Mouse (Mus musculus): ENCODE measurements around the gene Matn1. TPM values are rescaled to one million over a fixed set of nuclear protein-coding genes. Genes with fewer than 3 reads are reported as not detected.

Matn1 gene
- polyA plus RNA-seq, 1 experiment, result 0.23 TPM

GRCm38 (mm10) chr4:130918805-130919749 lies 25.1 kb upstream of the Matn1 start:
- no peak overlapping the region for H3K27ac ChIP-seq (ENCODE audit: insufficient read depth, low read length)
- H3K4me1 ChIP-seq (ENCODE audit: control insufficient read depth, insufficient read depth, low read length), result no peaks in the 10 kb centered on the region
- H3K27me3 ChIP-seq (ENCODE audit: control insufficient read depth, insufficient read depth, low read length), result no peaks in the 10 kb centered on the region
- no peak overlapping the region for H3K4me3 ChIP-seq (replicated peaks; ENCODE audit: insufficient read depth, low read depth, low read length)
- 71% methylated on average over 10 of the region's 10 CpGs for WGBS
- DNase-seq, result no peak
- TF ChIP-seq POLR2A (IDR thresholded peaks at IDR 0.05; ENCODE audit: borderline replicate concordance, insufficient read depth, low read length) (no peak), CTCF (IDR thresholded peaks at IDR 0.05; ENCODE audit: borderline replicate concordance, insufficient read depth, low read depth, low read length) (no peak)

GRCm38 (mm10) chr4:130919750-130920356 lies 24.3 kb upstream of the Matn1 start:
- TF ChIP-seq POLR2A (IDR thresholded peaks at IDR 0.05; ENCODE audit: borderline replicate concordance, insufficient read depth, low read length) (no peak), CTCF (IDR thresholded peaks at IDR 0.05; ENCODE audit: borderline replicate concordance, insufficient read depth, low read depth, low read length) (no peak)
- 35% methylated on average over 9 of the region's 9 CpGs for WGBS
- no peaks in the 10 kb centered on the region for H3K4me1 ChIP-seq (ENCODE audit: control insufficient read depth, insufficient read depth, low read length)
- H3K4me3 ChIP-seq (replicated peaks; ENCODE audit: insufficient read depth, low read depth, low read length), result no peak overlapping the region
- no peaks in the 10 kb centered on the region for H3K27me3 ChIP-seq (ENCODE audit: control insufficient read depth, insufficient read depth, low read length)
- no peak for DNase-seq
- H3K27ac ChIP-seq (ENCODE audit: insufficient read depth, low read length), result no peak overlapping the region

- 45% methylated on average over 12 of the region's 12 CpGs for WGBS
- no peak for TF ChIP-seq POLR2A (IDR thresholded peaks at IDR 0.05; ENCODE audit: borderline replicate concordance, insufficient read depth, low read length)
- no peak for TF ChIP-seq CTCF (IDR thresholded peaks at IDR 0.05; ENCODE audit: borderline replicate concordance, insufficient read depth, low read depth, low read length)
- H3K27ac ChIP-seq (ENCODE audit: insufficient read depth, low read length), result no peak overlapping the region
- no peak for DNase-seq
- H3K27me3 ChIP-seq (ENCODE audit: control insufficient read depth, insufficient read depth, low read length), result no peaks in the 10 kb centered on the region
- H3K4me1 ChIP-seq (ENCODE audit: control insufficient read depth, insufficient read depth, low read length), result no peaks in the 10 kb centered on the region
- H3K4me3 ChIP-seq (replicated peaks; ENCODE audit: insufficient read depth, low read depth, low read length), result no peak overlapping the region
Observed at GRCm38 (mm10) chr4:130920951-130921693, 23.1 kb upstream of the Matn1 start.

GRCm38 (mm10) chr4:130921986-130922385 lies 22.2 kb upstream of the Matn1 start:
- WGBS, result 60% methylated on average over 10 of the region's 10 CpGs
- no peak for TF ChIP-seq POLR2A (IDR thresholded peaks at IDR 0.05; ENCODE audit: borderline replicate concordance, insufficient read depth, low read length)
- no peak for TF ChIP-seq CTCF (IDR thresholded peaks at IDR 0.05; ENCODE audit: borderline replicate concordance, insufficient read depth, low read depth, low read length)
- no peak for DNase-seq
- Histone ChIP-seq H3K27ac (ENCODE audit: insufficient read depth, low read length) (no peak overlapping the region), H3K27me3 (ENCODE audit: control insufficient read depth, insufficient read depth, low read length) (no peaks in the 10 kb centered on the region), H3K4me3 (replicated peaks; ENCODE audit: insufficient read depth, low read depth, low read length) (no peak overlapping the region), H3K4me1 (ENCODE audit: control insufficient read depth, insufficient read depth, low read length) (no peaks in the 10 kb centered on the region)

GRCm38 (mm10) chr4:130926274-130926673 lies 17.9 kb upstream of the Matn1 start:
- no peaks in the 10 kb centered on the region for H3K4me1 ChIP-seq (ENCODE audit: control insufficient read depth, insufficient read depth, low read length)
- DNase-seq, result no peak
- H3K4me3 ChIP-seq (replicated peaks; ENCODE audit: insufficient read depth, low read depth, low read length), result no peak overlapping the region
- TF ChIP-seq CTCF (IDR thresholded peaks at IDR 0.05; ENCODE audit: borderline replicate concordance, insufficient read depth, low read depth, low read length) (no peak), POLR2A (IDR thresholded peaks at IDR 0.05; ENCODE audit: borderline replicate concordance, insufficient read depth, low read length) (no peak)
- no peaks in the 10 kb centered on the region for H3K27me3 ChIP-seq (ENCODE audit: control insufficient read depth, insufficient read depth, low read length)
- WGBS, result 56% methylated on average over 6 of the region's 6 CpGs
- H3K27ac ChIP-seq (ENCODE audit: insufficient read depth, low read length), result no peak overlapping the region

- TF ChIP-seq POLR2A (IDR thresholded peaks at IDR 0.05; ENCODE audit: borderline replicate concordance, insufficient read depth, low read length), result no peak
- no peak for TF ChIP-seq CTCF (IDR thresholded peaks at IDR 0.05; ENCODE audit: borderline replicate concordance, insufficient read depth, low read depth, low read length)
- Histone ChIP-seq H3K27me3 (ENCODE audit: control insufficient read depth, insufficient read depth, low read length) (no peaks in the 10 kb centered on the region), H3K27ac (ENCODE audit: insufficient read depth, low read length) (no peak overlapping the region), H3K4me3 (replicated peaks; ENCODE audit: insufficient read depth, low read depth, low read length) (no peak overlapping the region), H3K4me1 (ENCODE audit: control insufficient read depth, insufficient read depth, low read length) (no peaks in the 10 kb centered on the region)
- DNase-seq, result no peak
- 28% methylated on average over 12 of the region's 12 CpGs for WGBS
Observed at GRCm38 (mm10) chr4:130927821-130928220, 16.4 kb upstream of the Matn1 start.

- 63% methylated on average over 14 of the region's 14 CpGs for WGBS
- H3K27ac ChIP-seq (ENCODE audit: insufficient read depth, low read length), result no peak overlapping the region
- no peaks in the 10 kb centered on the region for H3K27me3 ChIP-seq (ENCODE audit: control insufficient read depth, insufficient read depth, low read length)
- no peak for DNase-seq
- H3K4me3 ChIP-seq (replicated peaks; ENCODE audit: insufficient read depth, low read depth, low read length), result no peak overlapping the region
- TF ChIP-seq POLR2A (IDR thresholded peaks at IDR 0.05; ENCODE audit: borderline replicate concordance, insufficient read depth, low read length) (no peak), CTCF (IDR thresholded peaks at IDR 0.05; ENCODE audit: borderline replicate concordance, insufficient read depth, low read depth, low read length) (no peak)
- H3K4me1 ChIP-seq (ENCODE audit: control insufficient read depth, insufficient read depth, low read length), result no peaks in the 10 kb centered on the region
Observed at GRCm38 (mm10) chr4:130942644-130943043, 1.5 kb upstream of the Matn1 start.
